In the genomic region with DNA sequence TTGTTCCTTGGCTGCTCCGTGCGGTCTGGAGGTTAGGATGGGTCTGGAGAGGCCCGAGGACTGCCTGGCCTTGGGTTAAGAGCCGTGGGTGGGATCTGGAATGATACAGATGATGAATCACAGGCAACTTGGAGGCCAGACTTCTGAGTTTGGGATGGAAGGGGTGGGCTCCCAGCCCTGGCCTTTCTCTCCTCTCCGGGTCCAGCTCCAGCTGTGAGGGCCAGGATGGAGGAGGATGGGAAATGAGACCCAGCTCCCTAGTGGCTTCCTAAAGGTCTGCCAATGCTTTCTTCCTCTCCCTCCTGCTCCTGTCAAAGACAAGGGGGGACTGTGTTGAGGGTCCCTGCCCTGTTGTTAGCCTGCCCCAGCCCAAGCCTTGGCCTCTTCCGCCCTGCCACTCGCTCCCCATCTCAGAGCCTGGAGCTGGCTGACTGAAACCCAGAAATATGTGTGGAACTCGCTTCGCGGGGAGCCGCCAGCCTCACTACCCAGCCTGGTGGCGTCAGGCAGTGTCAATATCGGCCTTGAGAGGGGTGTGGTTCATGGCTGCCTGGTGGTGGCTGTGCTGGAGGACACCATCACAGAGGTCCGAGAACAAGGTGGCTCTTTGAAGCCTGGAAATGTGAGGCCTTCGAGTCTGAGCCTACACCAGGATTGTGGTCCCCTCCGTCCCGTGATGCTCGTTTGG, we compare ENCODE assay signal across 12 mouse cellular contexts. TPM values are rescaled to one million over a fixed set of nuclear protein-coding genes. Genes with fewer than 3 reads are reported as not detected.
DNase-seq lines count a peak whose midpoint lies in the region; ATAC-seq and TF ChIP-seq lines count a peak whose summit lies in the region.
"Had no signal": no experiment of that assay in that cellular context is flagged by ENCODE, and none has a peak within 500 bp of the region (broad histone marks: within the 10 kb centered on the region; RNA-seq: fewer than 3 reads in every experiment).

No protein-coding gene starts in this region.

- 0 out of 2 replicates have a peak, but pooled peaks cover 2% of the 10 kb centered on the region for H3K27me3 ChIP-seq in liver, embryonic 11.5 days (replicated peaks; ENCODE audit: control insufficient read depth, insufficient read depth, low read length)
- H3K27me3 ChIP-seq in liver, embryonic 12.5 days (replicated peaks), result peaks cover 62% of the 10 kb centered on the region
- H3K27me3 ChIP-seq in heart, embryonic 16.5 days (ENCODE audit: control insufficient read depth, insufficient read depth, low read length), result no peaks in the 10 kb centered on the region
- no peaks in the 10 kb centered on the region for H3K27me3 ChIP-seq in myocyte (ENCODE audit: control insufficient read depth, insufficient read depth, insufficient read length)
- H3K27me3 ChIP-seq: neural tube, embryonic 13.5 days had no signal

- 56% methylated on average over 18 of the region's 18 CpGs for WGBS in liver, embryonic 11.5 days
- WGBS in liver, embryonic 12.5 days (ENCODE audit: insufficient replicate concordance), result 63% methylated on average over 18 of the region's 18 CpGs
- 23% methylated on average over 18 of the region's 18 CpGs for WGBS in heart, embryonic 16.5 days

- H3K4me2 ChIP-seq in liver, embryonic 11.5 days, result no peak overlapping the region
- no peak overlapping the region for H3K4me2 ChIP-seq in liver, embryonic 12.5 days
- peak overlapping the region; percentile 82 for H3K4me2 ChIP-seq in heart, embryonic 16.5 days (ENCODE audit: low read depth, low read length)
- H3K4me2 ChIP-seq in myocyte (ENCODE audit: low read depth), result peak overlapping the region; percentile 97
- H3K4me2 ChIP-seq: neural tube, embryonic 13.5 days had no signal

- no peak for DNase-seq in liver, embryonic 11.5 days (ENCODE audit: low spot score)
- DNase-seq in frontal cortex, adult 2 months (ENCODE audit: extremely low spot score in 1 of 2, low spot score in 1 of 2), result no peak
- DNase-seq in layer of hippocampus, postnatal 36 days, result no peak
- DNase-seq: cerebellum, adult 18-20 months; thymus, postnatal 4 days had no signal

- H3K36me3 ChIP-seq in liver, embryonic 11.5 days (ENCODE audit: control insufficient read depth, insufficient read depth, low read length), result no peaks in the 10 kb centered on the region
- no peaks in the 10 kb centered on the region for H3K36me3 ChIP-seq in liver, embryonic 12.5 days
- H3K36me3 ChIP-seq in heart, embryonic 16.5 days (ENCODE audit: control insufficient read depth, insufficient read depth), result no peaks in the 10 kb centered on the region
- no peaks in the 10 kb centered on the region for H3K36me3 ChIP-seq in myocyte (ENCODE audit: control insufficient read depth, insufficient read depth)
- H3K36me3 ChIP-seq: G1E; neural tube, embryonic 13.5 days had no signal

- 0 out of 2 replicates have a peak overlapping the region, but pooled peaks have one; percentile 21 for H3K27ac ChIP-seq in liver, embryonic 11.5 days (ENCODE audit: low read depth, low read length)
- H3K27ac ChIP-seq in liver, embryonic 12.5 days, result no peak overlapping the region
- H3K27ac ChIP-seq in brown adipose tissue, adult 24 weeks (replicated peaks; ENCODE audit: low read depth, low read length), result peak overlapping the region; percentile 92
- H3K27ac ChIP-seq in heart, embryonic 16.5 days (ENCODE audit: low read length), result peak overlapping the region; percentile 81
- H3K27ac ChIP-seq: neural tube, embryonic 13.5 days had no signal

- peak; percentile 26 for TF ChIP-seq POLR2A in myocyte (IDR thresholded peaks at IDR 0.05; ENCODE audit: insufficient read length, low read depth)

- H3K79me2 ChIP-seq in myocyte (ENCODE audit: control insufficient read depth, insufficient read depth), result peaks cover 86% of the 10 kb centered on the region

- peaks cover 67% of the 10 kb centered on the region for H3K4me1 ChIP-seq in liver, embryonic 11.5 days (replicated peaks; ENCODE audit: control insufficient read depth, insufficient read depth, low read length)
- peaks cover 87% of the 10 kb centered on the region for H3K4me1 ChIP-seq in liver, embryonic 12.5 days
- H3K4me1 ChIP-seq in brown adipose tissue, adult 24 weeks (ENCODE audit: control insufficient read depth, insufficient read depth, insufficient read length, low read length), result peaks cover 37% of the 10 kb centered on the region
- peaks cover 89% of the 10 kb centered on the region for H3K4me1 ChIP-seq in heart, embryonic 16.5 days (ENCODE audit: control insufficient read depth, insufficient read depth, low read length)

- H3K4me3 ChIP-seq in liver, embryonic 11.5 days (ENCODE audit: low read depth, low read length), result no peak overlapping the region
- H3K4me3 ChIP-seq in liver, embryonic 12.5 days, result no peak overlapping the region
- peak overlapping the region; percentile 43 for H3K4me3 ChIP-seq in brown adipose tissue, adult 24 weeks (ENCODE audit: insufficient read depth, low read depth, low read length)
- H3K4me3 ChIP-seq in heart, embryonic 16.5 days (ENCODE audit: low read length), result peak overlapping the region; percentile 24
- H3K4me3 ChIP-seq in myocyte, result peak overlapping the region; percentile 97
- H3K4me3 ChIP-seq: neural tube, embryonic 13.5 days had no signal

- no peak overlapping the region for H3K9ac ChIP-seq in liver, embryonic 11.5 days (ENCODE audit: low read depth, low read length)
- no peak overlapping the region for H3K9ac ChIP-seq in liver, embryonic 12.5 days
- H3K9ac ChIP-seq in heart, embryonic 16.5 days (ENCODE audit: low read length), result peak overlapping the region; percentile 59
- H3K9ac ChIP-seq: neural tube, embryonic 13.5 days had no signal

- H3ac ChIP-seq in myocyte (ENCODE audit: control insufficient read depth, insufficient read length), result peak overlapping the region; percentile 12

- no peaks in the 10 kb centered on the region for H3K9me3 ChIP-seq in liver, embryonic 11.5 days (ENCODE audit: control insufficient read depth, low read length)
- H3K9me3 ChIP-seq in liver, embryonic 12.5 days (replicated peaks), result no peaks in the 10 kb centered on the region
- no peaks in the 10 kb centered on the region for H3K9me3 ChIP-seq in heart, embryonic 16.5 days (replicated peaks; ENCODE audit: control insufficient read depth, low read length)
- H3K9me3 ChIP-seq: G1E; neural tube, embryonic 13.5 days had no signal

- no peak for ATAC-seq in liver, embryonic 11.5 days (replicated peaks; ENCODE audit: low FRiP score)
- no peak for ATAC-seq in liver, embryonic 12.5 days
- 0 out of 2 replicates have a peak, but pooled peaks have one; percentile 6 for ATAC-seq in heart, embryonic 16.5 days (replicated peaks; ENCODE audit: extremely low read depth, insufficient read depth, low FRiP score)
- ATAC-seq in frontal cortex, adult (ENCODE audit: low TSS enrichment), result no peak

TF ChIP-seq in myocyte, 11 proteins besides CTCF, POLR2A, EP300 and RAD21:
- TF ChIP-seq POLR2AphosphoS2 (IDR thresholded peaks at IDR 0.05; ENCODE audit: insufficient read length, low read depth) (no peak), E2F4 (IDR thresholded peaks at IDR 0.05; ENCODE audit: insufficient read depth) (no peak), TCF3 (IDR thresholded peaks at IDR 0.05; ENCODE audit: insufficient read length, low read depth) (no peak), MAX (IDR thresholded peaks at IDR 0.05; ENCODE audit: low read depth) (no peak), MYOD1 (IDR thresholded peaks at IDR 0.05; ENCODE audit: control insufficient read depth in 1 of 3, insufficient read length in 2 of 3, low read depth in 2 of 3) (peak in 1 of 3 experiments; percentile 13), MYOG (IDR thresholded peaks at IDR 0.05; ENCODE audit: control insufficient read depth in 1 of 3, insufficient read depth in 1 of 3, insufficient read length in 2 of 3, low read depth in 2 of 3) (peak in 2 of 3 experiments; percentile 12 to 48), REST (IDR thresholded peaks at IDR 0.05; ENCODE audit: insufficient read depth, insufficient read length) (no peak)
TF ChIP-seq in myocyte: peak in this region for 2.

RNA-seq across cellular contexts. Expression of gene Hspg2, which starts 5.3 kb away (rescaled TPM):
- 19.9 and 20.8 TPM in 2 replicates for polyA plus RNA-seq in liver, embryonic 11.5 days (2014; fragmentation: Nextera tagmentation; extraction: Ambion mirVana)
- polyA plus RNA-seq in liver, embryonic 12.5 days (2016; fragmentation: Nextera tagmentation; extraction: Ambion mirVana), result 6.4 and 7.3 TPM in 2 replicates
- polyA plus RNA-seq in brown adipose tissue, adult 24 weeks (2012; ENCODE audit: insufficient read depth, insufficient read length, missing spikeins), result 32.5 and 49.7 TPM in 2 replicates
- 52.0 and 56.3 TPM in 2 replicates for polyA plus RNA-seq in heart, embryonic 16.5 days (2015; fragmentation: Nextera tagmentation; extraction: Ambion mirVana)
- polyA plus RNA-seq in myocyte (2012; fragmentation: generic; extraction: Trizol), result 209 TPM
- polyA plus RNA-seq in frontal cortex, adult 2 months (2012; rRNA removed), result 3.5 and 4.0 TPM in 2 replicates
- 1 to 10 TPM; 6.4 to 7.3 TPM for total RNA-seq in layer of hippocampus, postnatal 36 days (2021)
- polyA plus RNA-seq: G1E had no signal

RNA-seq across cellular contexts. Expression of gene 1700013G24Rik, which starts 20.8 kb away (rescaled TPM):
- polyA plus RNA-seq in liver, embryonic 11.5 days (2014; fragmentation: Nextera tagmentation; extraction: Ambion mirVana), result not detected in 2 replicates
- polyA plus RNA-seq in liver, embryonic 12.5 days (2016; fragmentation: Nextera tagmentation; extraction: Ambion mirVana), result not detected in 2 replicates
- not detected in 2 replicates for polyA plus RNA-seq in brown adipose tissue, adult 24 weeks (2012; ENCODE audit: insufficient read depth, insufficient read length, missing spikeins)
- not detected in 2 replicates for polyA plus RNA-seq in heart, embryonic 16.5 days (2015; fragmentation: Nextera tagmentation; extraction: Ambion mirVana)
- 0.55 TPM for polyA plus RNA-seq in myocyte (2012; fragmentation: generic; extraction: Trizol)
- polyA plus RNA-seq in frontal cortex, adult 2 months (2012; rRNA removed), result not detected in 2 replicates
- total RNA-seq in layer of hippocampus, postnatal 36 days (2021), result not detected
- polyA plus RNA-seq: G1E; neural tube, embryonic 13.5 days had no signal

RNA-seq across cellular contexts. Expression of gene Cela3b, which starts 43.5 kb away (rescaled TPM):
- polyA plus RNA-seq in liver, embryonic 11.5 days (2014; fragmentation: Nextera tagmentation; extraction: Ambion mirVana), result not detected in 2 replicates
- not detected in 2 replicates for polyA plus RNA-seq in liver, embryonic 12.5 days (2016; fragmentation: Nextera tagmentation; extraction: Ambion mirVana)
- not detected in 2 replicates for polyA plus RNA-seq in brown adipose tissue, adult 24 weeks (2012; ENCODE audit: insufficient read depth, insufficient read length, missing spikeins)
- 0.35 TPM in 1 of 2 replicates, not detected in the other for polyA plus RNA-seq in heart, embryonic 16.5 days (2015; fragmentation: Nextera tagmentation; extraction: Ambion mirVana)
- polyA plus RNA-seq in myocyte (2012; fragmentation: generic; extraction: Trizol), result 0.38 TPM
- polyA plus RNA-seq in frontal cortex, adult 2 months (2012; rRNA removed), result 0.15 TPM in 1 of 2 replicates, not detected in the other
- total RNA-seq in layer of hippocampus, postnatal 36 days (2021), result not detected
- total RNA-seq: G1E had no signal
- polyA plus RNA-seq: G1E; neural tube, embryonic 13.5 days had no signal

Comparison
In these comparisons a context has a peak if more than half of its experiments do, and no peak if none do; other contexts are left out.
1. H3K4me2 ChIP-seq: peak in heart, embryonic 16.5 days (single experiment) and myocyte (single experiment); none in liver, embryonic 11.5 days (single experiment) and liver, embryonic 12.5 days (single experiment).
2. H3K4me3 ChIP-seq: peak in brown adipose tissue, adult 24 weeks (single experiment), heart, embryonic 16.5 days (single experiment) and myocyte (single experiment); none in liver, embryonic 11.5 days (single experiment) and liver, embryonic 12.5 days (single experiment).